In genomic region chr2:112261748-112262653, GRCm38 (mm10) we compare ENCODE assay signal across 8 mouse cellular contexts. TPM values are rescaled to one million over a fixed set of nuclear protein-coding genes. Genes with fewer than 3 reads are reported as not detected.
DNase-seq lines count a peak whose midpoint lies in the region; ATAC-seq and TF ChIP-seq lines count a peak whose summit lies in the region.

Gene Nop10, plus strand, starts transcription at chr2:112261926.

- H3K4me3 ChIP-seq in CH12.LX (replicated peaks in 1 of 3; ENCODE audit: low read depth in 2 of 3, low read length in 2 of 3, poor library complexity in 1 of 3): peak within 1 kb of the TSS; percentile 64 to 85 (median 74)
- peak within 1 kb of the TSS; percentile 57 for H3K4me3 ChIP-seq in forebrain, embryonic 11.5 days (ENCODE audit: low read depth, low read length)
- H3K4me3 ChIP-seq in heart, embryonic 16.5 days (ENCODE audit: low read length): peak within 1 kb of the TSS; percentile 79
- peak within 1 kb of the TSS; percentile 77 for H3K4me3 ChIP-seq in liver, embryonic 15.5 days (replicated peaks)
- peak within 1 kb of the TSS; percentile 57 for H3K4me3 ChIP-seq in neural tube, embryonic 12.5 days

- H3K4me2 ChIP-seq in CH12.LX (ENCODE audit: insufficient read depth, low read depth, poor library complexity, severe bottlenecking): peak within 1 kb of the TSS; percentile 97; the same call in 1 of the 2 replicates
- peak within 1 kb of the TSS; percentile 61 for H3K4me2 ChIP-seq in forebrain, embryonic 11.5 days (ENCODE audit: low read depth, low read length, severe bottlenecking)
- H3K4me2 ChIP-seq in heart, embryonic 16.5 days (ENCODE audit: low read depth, low read length): peak within 1 kb of the TSS; percentile 71
- H3K4me2 ChIP-seq in liver, embryonic 15.5 days: peak within 1 kb of the TSS; percentile 88
- peak within 1 kb of the TSS; percentile 69 for H3K4me2 ChIP-seq in neural tube, embryonic 12.5 days (replicated peaks)

- TF ChIP-seq CTCF in CH12.LX (conservative IDR thresholded peaks at IDR 0.05 in 1 of 2, IDR thresholded peaks at IDR 0.05 in 1 of 2; ENCODE audit: low read depth in 2 of 2, low read length in 2 of 2): peak; percentile 84 to 86

- H3K36me3 ChIP-seq in CH12.LX (replicated peaks in 1 of 2; ENCODE audit: control insufficient read depth in 1 of 2, insufficient read depth in 1 of 2, low read length in 1 of 2): peaks cover 0 to 14% of the 10 kb centered on the region in 2 experiments
- H3K36me3 ChIP-seq in forebrain, embryonic 11.5 days (ENCODE audit: control insufficient read depth, insufficient read depth, low read length): no peaks in the 10 kb centered on the region
- H3K36me3 ChIP-seq in heart, embryonic 16.5 days (ENCODE audit: control insufficient read depth, insufficient read depth): no peaks in the 10 kb centered on the region
- no peaks in the 10 kb centered on the region for H3K36me3 ChIP-seq in liver, embryonic 15.5 days (replicated peaks)
- H3K36me3 ChIP-seq in neural tube, embryonic 12.5 days: no peaks in the 10 kb centered on the region

- no peaks in the 10 kb centered on the region for H3K27me3 ChIP-seq in CH12.LX (replicated peaks)
- no peaks in the 10 kb centered on the region for H3K27me3 ChIP-seq in forebrain, embryonic 11.5 days (ENCODE audit: control insufficient read depth, insufficient read depth, low read length)
- H3K27me3 ChIP-seq in heart, embryonic 16.5 days (ENCODE audit: control insufficient read depth, insufficient read depth, low read length): no peaks in the 10 kb centered on the region
- H3K27me3 ChIP-seq in liver, embryonic 15.5 days: no peaks in the 10 kb centered on the region
- H3K27me3 ChIP-seq in neural tube, embryonic 12.5 days (replicated peaks): no peaks in the 10 kb centered on the region

- TF ChIP-seq RAD21 in CH12.LX (IDR thresholded peaks at IDR 0.05; ENCODE audit: low read depth, low read length): peak; percentile 37

- H3K27ac ChIP-seq in CH12.LX (ENCODE audit: insufficient read depth, low read depth): peak within 1 kb of the TSS; percentile 25
- no peak within 1 kb of the TSS for H3K27ac ChIP-seq in forebrain, embryonic 11.5 days (ENCODE audit: low read depth, low read length)
- H3K27ac ChIP-seq in heart, embryonic 16.5 days (ENCODE audit: low read length): peak within 1 kb of the TSS; percentile 78
- H3K27ac ChIP-seq in liver, embryonic 15.5 days (replicated peaks): peak within 1 kb of the TSS; percentile 84
- no peak within 1 kb of the TSS for H3K27ac ChIP-seq in neural tube, embryonic 12.5 days

- H3K79me2 ChIP-seq in CH12.LX (replicated peaks; ENCODE audit: control insufficient read depth, extremely low read depth, insufficient read depth, poor library complexity, severe bottlenecking): peaks cover 29% of the 10 kb centered on the region

- peak; percentile 66 for ATAC-seq in forebrain, embryonic 11.5 days (replicated peaks; ENCODE audit: low FRiP score)
- ATAC-seq in heart, embryonic 16.5 days (replicated peaks; ENCODE audit: extremely low read depth, insufficient read depth, low FRiP score): peak; percentile 21
- ATAC-seq in liver, embryonic 15.5 days (ENCODE audit: insufficient read depth): peak; percentile 23
- ATAC-seq in neural tube, embryonic 12.5 days (ENCODE audit: low FRiP score, low read depth): peak; percentile 46

- H3K4me1 ChIP-seq in CH12.LX (ENCODE audit: control insufficient read depth in 1 of 2, insufficient read depth in 2 of 2): peaks cover 2 to 28% of the 10 kb centered on the region in 2 experiments; a peak in 2 of 4 replicates
- H3K4me1 ChIP-seq in forebrain, embryonic 11.5 days (replicated peaks; ENCODE audit: control insufficient read depth, insufficient read depth, low read length): 0 out of 2 replicates have a peak, but pooled peaks cover 2% of the 10 kb centered on the region
- peaks cover 16% of the 10 kb centered on the region for H3K4me1 ChIP-seq in heart, embryonic 16.5 days (ENCODE audit: control insufficient read depth, insufficient read depth, low read length)
- H3K4me1 ChIP-seq in liver, embryonic 15.5 days (replicated peaks): peaks cover 44% of the 10 kb centered on the region
- H3K4me1 ChIP-seq in neural tube, embryonic 12.5 days: peaks cover 16% of the 10 kb centered on the region

- in situ Hi-C loops in CH12.LX (cut with MboI; ENCODE audit: low pct_ligation_motif_present, low pct_unique_long_range_greater_than_20kb, low sequenced_read_pairs): loop anchor here (10.0 kb wide), 2 partner anchors 103 to 213 kb away; partner anchors contain the start of gene Emc4

- dilution Hi-C loops in CH12.LX (cut with MboI; ENCODE audit: extremely low pct_ligation_motif_present, extremely low pct_unique_long_range_greater_than_20kb, low sequenced_read_pairs): no loop called here

- peak within 1 kb of the TSS; percentile 66 for H3K9ac ChIP-seq in CH12.LX (ENCODE audit: insufficient read depth, low read depth)
- peak within 1 kb of the TSS; percentile 59 for H3K9ac ChIP-seq in forebrain, embryonic 11.5 days (ENCODE audit: low read length)
- H3K9ac ChIP-seq in heart, embryonic 16.5 days (ENCODE audit: low read length): peak within 1 kb of the TSS; percentile 82
- peak within 1 kb of the TSS; percentile 65 for H3K9ac ChIP-seq in liver, embryonic 15.5 days
- peak within 1 kb of the TSS; percentile 55 for H3K9ac ChIP-seq in neural tube, embryonic 12.5 days

- TF ChIP-seq POLR2A in CH12.LX (IDR thresholded peaks at IDR 0.05; ENCODE audit: low read depth, low read length): peak; percentile 99

- H3K9me3 ChIP-seq in CH12.LX (replicated peaks; ENCODE audit: low read length): no peaks in the 10 kb centered on the region
- H3K9me3 ChIP-seq in forebrain, embryonic 11.5 days (ENCODE audit: control insufficient read depth, low read length): no peaks in the 10 kb centered on the region
- H3K9me3 ChIP-seq in heart, embryonic 16.5 days (replicated peaks; ENCODE audit: control insufficient read depth, low read length): no peaks in the 10 kb centered on the region
- no peaks in the 10 kb centered on the region for H3K9me3 ChIP-seq in liver, embryonic 15.5 days (replicated peaks)
- no peaks in the 10 kb centered on the region for H3K9me3 ChIP-seq in neural tube, embryonic 12.5 days

- no peak for TF ChIP-seq EP300 in CH12.LX (IDR thresholded peaks at IDR 0.05; ENCODE audit: low read length)

- peak; percentile 95 for DNase-seq in CH12.LX (ENCODE audit: extremely low read depth)
- peak; percentile 85 for DNase-seq in c-Kit-positive CD71-negative TER-119-negative erythroid progenitor cells, embryonic 14.5 days (ENCODE audit: low read depth)
- DNase-seq in forebrain, embryonic 11.5 days (ENCODE audit: low spot score): peak; percentile 87
- DNase-seq in kidney, postnatal 36 days: peak; percentile 87
- peak; percentile 89 for DNase-seq in telencephalon, adult 2 months (ENCODE audit: low read depth, low spot score)

- WGBS in forebrain, embryonic 11.5 days: under 1% methylated on average over 36 of the region's 36 CpGs
- WGBS in heart, embryonic 16.5 days: under 1% methylated on average over 36 of the region's 36 CpGs
- under 1% methylated on average over 36 of the region's 36 CpGs for WGBS in liver, embryonic 15.5 days (ENCODE audit: insufficient replicate concordance)
- WGBS in neural tube, embryonic 12.5 days: under 1% methylated on average over 36 of the region's 36 CpGs

TF ChIP-seq in CH12.LX, 34 proteins besides CTCF, POLR2A, EP300 and RAD21 (continues in another document):
- peak; percentile 84 for TF ChIP-seq ELF1 (IDR thresholded peaks at IDR 0.05; ENCODE audit: low read depth, low read length)
- TF ChIP-seq POLR2AphosphoS2 (IDR thresholded peaks at IDR 0.05; ENCODE audit: low read depth, low read length): peak; percentile 95; the same call in 1 of the 2 replicates
- TF ChIP-seq GABPA (IDR thresholded peaks at IDR 0.05; ENCODE audit: insufficient replicate concordance, low read depth, low read length): peak; percentile 87; the same call in 1 of the 2 replicates
- TF ChIP-seq NELFE (IDR thresholded peaks at IDR 0.05; ENCODE audit: low read depth, low read length): peak; percentile 99
- no peak for TF ChIP-seq USF2 (conservative IDR thresholded peaks at IDR 0.05; ENCODE audit: low read depth, low read length)
- TF ChIP-seq SIN3A (IDR thresholded peaks at IDR 0.05; ENCODE audit: low read length): peak; percentile 96
- peak; percentile 97 for TF ChIP-seq KAT2A (IDR thresholded peaks at IDR 0.05; ENCODE audit: insufficient replicate concordance, low read length)
- peak; percentile 73 for TF ChIP-seq TCF12 (IDR thresholded peaks at IDR 0.05; ENCODE audit: low read depth, low read length)
- TF ChIP-seq MAFK (IDR thresholded peaks at IDR 0.05; ENCODE audit: insufficient replicate concordance, low read length): no peak
- no peak for TF ChIP-seq CHD1 (IDR thresholded peaks at IDR 0.05; ENCODE audit: low read depth, low read length)
- peak; percentile 73 for TF ChIP-seq NRF1 (IDR thresholded peaks at IDR 0.05; ENCODE audit: low read depth, low read length)
- no peak; the same call in 1 of the 2 replicates for TF ChIP-seq JUN (IDR thresholded peaks at IDR 0.05; ENCODE audit: insufficient read depth, low read depth, low read length)
- peak; percentile 61 for TF ChIP-seq IRF4 (IDR thresholded peaks at IDR 0.05; ENCODE audit: low read depth, low read length)
- peak; percentile 67; the same call in 1 of the 2 replicates for TF ChIP-seq MEF2A (IDR thresholded peaks at IDR 0.05; ENCODE audit: borderline replicate concordance, low read depth, low read length)
- peak; percentile 92 for TF ChIP-seq TBP (conservative IDR thresholded peaks at IDR 0.05; ENCODE audit: low read depth, low read length)
- peak; percentile 19; the same call in 1 of the 2 replicates for TF ChIP-seq USF1 (IDR thresholded peaks at IDR 0.05; ENCODE audit: low read depth, low read length)
- TF ChIP-seq MYC (IDR thresholded peaks at IDR 0.05; ENCODE audit: low read depth, low read length): peak; percentile 96
- peak; percentile 96 for TF ChIP-seq MAX (IDR thresholded peaks at IDR 0.05; ENCODE audit: low read length)
- 0 out of 2 replicates have a peak, but pooled peaks have one; percentile 18 for TF ChIP-seq CHD2 (IDR thresholded peaks at IDR 0.05; ENCODE audit: low read length)
- TF ChIP-seq HCFC1 (IDR thresholded peaks at IDR 0.05; ENCODE audit: low read depth, low read length): peak; percentile 99
- peak; percentile 85 for TF ChIP-seq ZMIZ1 (IDR thresholded peaks at IDR 0.05; ENCODE audit: low read depth, low read length)
- TF ChIP-seq ZNF384 (IDR thresholded peaks at IDR 0.05; ENCODE audit: low read depth, low read length): no peak

RNA-seq across cellular contexts. Expression of gene Nop10, which starts in this region (rescaled TPM):
- total RNA-seq in CH12.LX (2012; rRNA removed) (239 and 308 TPM in 2 replicates), CH12.LX (2014; rRNA removed) (448 and 507 TPM in 2 replicates)
- 226 and 251 TPM in 2 replicates for polyA plus RNA-seq in CH12.LX (2012; ENCODE audit: insufficient read length, low read depth)
- 157 and 176 TPM in 2 replicates for polyA plus RNA-seq in forebrain, embryonic 11.5 days (2014; fragmentation: Nextera tagmentation; extraction: Ambion mirVana)
- polyA plus RNA-seq in heart, embryonic 16.5 days (2015; fragmentation: Nextera tagmentation; extraction: Ambion mirVana): 164 and 169 TPM in 2 replicates
- 106 and 122 TPM in 2 replicates for polyA plus RNA-seq in liver, embryonic 15.5 days (2015; fragmentation: Nextera tagmentation; extraction: Ambion mirVana)
- polyA plus RNA-seq in neural tube, embryonic 12.5 days (2016; fragmentation: Nextera tagmentation; extraction: Ambion mirVana): 140 and 154 TPM in 2 replicates

Comparison
In these comparisons a context has a peak if more than half of its experiments do, and no peak if none do; other contexts are left out.
1. H3K27ac ChIP-seq: peak in CH12.LX (single experiment), heart, embryonic 16.5 days (single experiment) and liver, embryonic 15.5 days (single experiment); none in forebrain, embryonic 11.5 days (single experiment) and neural tube, embryonic 12.5 days (single experiment).
2. Peak in every context shown above with its lines, with median percentiles within 50 percentile points of each other: DNase-seq, H3K4me2 ChIP-seq, H3K4me3 ChIP-seq, H3K9ac ChIP-seq and ATAC-seq.